Mouse (Mus musculus): ENCODE data around the gene Il21r. TPM values are rescaled to one million over a fixed set of nuclear protein-coding genes. Genes with fewer than 3 reads are reported as not detected.

Il21r gene
- polyA plus RNA-seq, 1 experiment from 2014 or later = 0.41 TPM

- Histone ChIP-seq H3K9me3 (ENCODE audit: low read depth, low read length) (no peaks in the 10 kb centered on the region), H3K27ac (ENCODE audit: low read depth) (no peak overlapping the region), H3K9ac (no peak overlapping the region), H3K27me3 (ENCODE audit: insufficient read depth, low read length) (no peaks in the 10 kb centered on the region), H3K4me1 (ENCODE audit: insufficient read depth) (no peaks in the 10 kb centered on the region), H3K4me2 (no peak overlapping the region), H3K36me3 (ENCODE audit: insufficient read depth) (peaks cover 100% of the 10 kb centered on the region), H3K4me3 (ENCODE audit: low read depth, low read length) (no peak overlapping the region)
- 88% methylated on average over 7 of the region's 7 CpGs for WGBS
- DNase-seq (no peak), ATAC-seq (ENCODE audit: insufficient read depth) (no peak)
- TF ChIP-seq CTCF (IDR thresholded peaks at IDR 0.05; ENCODE audit: low read depth) = no peak
These were observed 42.2 kb downstream of the Il21r start for GRCm38 (mm10) chr7:125645413-125645812.

- WGBS = 73% methylated on average over 1 of the region's 1 CpGs
- Histone ChIP-seq H3K36me3 (ENCODE audit: insufficient read depth) (peaks cover 98% of the 10 kb centered on the region), H3K9ac (no peak overlapping the region), H3K4me3 (ENCODE audit: low read depth, low read length) (no peak overlapping the region), H3K4me1 (ENCODE audit: insufficient read depth) (no peaks in the 10 kb centered on the region), H3K4me2 (no peak overlapping the region), H3K9me3 (ENCODE audit: low read depth, low read length) (no peaks in the 10 kb centered on the region), H3K27ac (ENCODE audit: low read depth) (no peak overlapping the region), H3K27me3 (ENCODE audit: insufficient read depth, low read length) (no peaks in the 10 kb centered on the region)
- no peak for DNase-seq
- no peak for TF ChIP-seq CTCF (IDR thresholded peaks at IDR 0.05; ENCODE audit: low read depth)
- ATAC-seq (ENCODE audit: insufficient read depth) = no peak
These were observed 45.8 kb downstream of the Il21r start for GRCm38 (mm10) chr7:125649013-125649412.

- peaks cover 98% of the 10 kb centered on the region for H3K36me3 ChIP-seq (ENCODE audit: insufficient read depth)
- H3K4me1 ChIP-seq (ENCODE audit: insufficient read depth) = no peaks in the 10 kb centered on the region
- H3K4me3 ChIP-seq (ENCODE audit: low read depth, low read length) = no peak overlapping the region
- H3K27ac ChIP-seq (ENCODE audit: low read depth) = no peak overlapping the region
- H3K9me3 ChIP-seq (ENCODE audit: low read depth, low read length) = no peaks in the 10 kb centered on the region
- H3K27me3 ChIP-seq (ENCODE audit: insufficient read depth, low read length) = no peaks in the 10 kb centered on the region
- DNase-seq = no peak
- ATAC-seq (ENCODE audit: insufficient read depth) = no peak
- TF ChIP-seq CTCF (IDR thresholded peaks at IDR 0.05; ENCODE audit: low read depth) = no peak
- 87% methylated on average over 6 of the region's 6 CpGs for WGBS
- H3K9ac ChIP-seq = no peak overlapping the region
- H3K4me2 ChIP-seq = no peak overlapping the region
These were observed 54.3 kb downstream of the Il21r start for GRCm38 (mm10) chr7:125657511-125657910.

- no peak for DNase-seq
- Histone ChIP-seq H3K4me1 (ENCODE audit: insufficient read depth) (no peaks in the 10 kb centered on the region), H3K4me2 (no peak overlapping the region), H3K36me3 (ENCODE audit: insufficient read depth) (peaks cover 94% of the 10 kb centered on the region), H3K27me3 (ENCODE audit: insufficient read depth, low read length) (no peaks in the 10 kb centered on the region), H3K27ac (ENCODE audit: low read depth) (no peak overlapping the region), H3K4me3 (ENCODE audit: low read depth, low read length) (no peak overlapping the region), H3K9me3 (ENCODE audit: low read depth, low read length) (no peaks in the 10 kb centered on the region), H3K9ac (no peak overlapping the region)
- no peak for TF ChIP-seq CTCF (IDR thresholded peaks at IDR 0.05; ENCODE audit: low read depth)
- 70% methylated on average over 3 of the region's 3 CpGs for WGBS
- no peak for ATAC-seq (ENCODE audit: insufficient read depth)
These were observed 60.4 kb downstream of the Il21r start for GRCm38 (mm10) chr7:125663654-125664053.

- TF ChIP-seq CTCF (IDR thresholded peaks at IDR 0.05; ENCODE audit: low read depth) = no peak
- 75% methylated on average over 6 of the region's 6 CpGs for WGBS
- Histone ChIP-seq H3K4me2 (no peak overlapping the region), H3K27me3 (ENCODE audit: insufficient read depth, low read length) (no peaks in the 10 kb centered on the region), H3K4me1 (ENCODE audit: insufficient read depth) (no peaks in the 10 kb centered on the region), H3K9ac (no peak overlapping the region), H3K9me3 (ENCODE audit: low read depth, low read length) (no peaks in the 10 kb centered on the region), H3K36me3 (ENCODE audit: insufficient read depth) (peaks cover 100% of the 10 kb centered on the region), H3K27ac (ENCODE audit: low read depth) (no peak overlapping the region), H3K4me3 (ENCODE audit: low read depth, low read length) (no peak overlapping the region)
- DNase-seq = no peak
- ATAC-seq (ENCODE audit: insufficient read depth) = no peak
These were observed 67.6 kb downstream of the Il21r start for GRCm38 (mm10) chr7:125670865-125671264.

GRCm38 (mm10) chr7:125671396-125671795, 68.2 kb downstream of the Il21r start:
- Histone ChIP-seq H3K27me3 (ENCODE audit: insufficient read depth, low read length) (no peaks in the 10 kb centered on the region), H3K9ac (no peak overlapping the region), H3K4me3 (ENCODE audit: low read depth, low read length) (no peak overlapping the region), H3K4me2 (no peak overlapping the region), H3K9me3 (ENCODE audit: low read depth, low read length) (no peaks in the 10 kb centered on the region), H3K4me1 (ENCODE audit: insufficient read depth) (no peaks in the 10 kb centered on the region), H3K27ac (ENCODE audit: low read depth) (no peak overlapping the region), H3K36me3 (ENCODE audit: insufficient read depth) (peaks cover 100% of the 10 kb centered on the region)
- TF ChIP-seq CTCF (IDR thresholded peaks at IDR 0.05; ENCODE audit: low read depth) = no peak
- DNase-seq = no peak
- no peak for ATAC-seq (ENCODE audit: insufficient read depth)
- 82% methylated on average over 8 of the region's 8 CpGs for WGBS

- H3K4me2 ChIP-seq = no peak overlapping the region
- H3K9me3 ChIP-seq (ENCODE audit: low read depth, low read length) = no peaks in the 10 kb centered on the region
- peaks cover 100% of the 10 kb centered on the region for H3K36me3 ChIP-seq (ENCODE audit: insufficient read depth)
- ATAC-seq (ENCODE audit: insufficient read depth) = no peak
- peak; percentile 79 for DNase-seq
- peak; percentile 84 for TF ChIP-seq CTCF (IDR thresholded peaks at IDR 0.05; ENCODE audit: low read depth)
- H3K4me1 ChIP-seq (ENCODE audit: insufficient read depth) = no peaks in the 10 kb centered on the region
- 77% methylated on average over 2 of the region's 2 CpGs for WGBS
- no peak overlapping the region for H3K9ac ChIP-seq
- H3K4me3 ChIP-seq (ENCODE audit: low read depth, low read length) = no peak overlapping the region
- H3K27ac ChIP-seq (ENCODE audit: low read depth) = no peak overlapping the region
- H3K27me3 ChIP-seq (ENCODE audit: insufficient read depth, low read length) = no peaks in the 10 kb centered on the region
These were observed 71.7 kb downstream of the Il21r start for GRCm38 (mm10) chr7:125674916-125675315.

GRCm38 (mm10) chr7:125678756-125679155, 75.5 kb downstream of the Il21r start:
- no peak for TF ChIP-seq CTCF (IDR thresholded peaks at IDR 0.05; ENCODE audit: low read depth)
- Histone ChIP-seq H3K9ac (no peak overlapping the region), H3K4me2 (no peak overlapping the region), H3K9me3 (ENCODE audit: low read depth, low read length) (no peaks in the 10 kb centered on the region), H3K27ac (ENCODE audit: low read depth) (no peak overlapping the region), H3K27me3 (ENCODE audit: insufficient read depth, low read length) (no peaks in the 10 kb centered on the region), H3K36me3 (ENCODE audit: insufficient read depth) (peaks cover 90% of the 10 kb centered on the region), H3K4me1 (ENCODE audit: insufficient read depth) (no peaks in the 10 kb centered on the region), H3K4me3 (ENCODE audit: low read depth, low read length) (no peak overlapping the region)
- ATAC-seq (ENCODE audit: insufficient read depth) (no peak), DNase-seq (no peak)
- 79% methylated on average over 8 of the region's 8 CpGs for WGBS

Data from lung, embryonic 14.5 days (tissue).